Mouse (Mus musculus): ENCODE data around the gene Kcnj10. TPM values are rescaled to one million over a fixed set of nuclear protein-coding genes. Genes with fewer than 3 reads are reported as not detected.

The Kcnj10 gene
- total and polyA plus RNA-seq, 3 experiments, result 0.11 to 1.1 TPM; not detected in 1

GRCm38 (mm10) chr1:172319921-172320411 is 21.0 kb upstream of the Kcnj10 start:
- no peak for TF ChIP-seq POLR2AphosphoS5 (IDR thresholded peaks at IDR 0.05; ENCODE audit: insufficient replicate concordance, low read depth, low read length)
- TF ChIP-seq GATA1 (IDR thresholded peaks at IDR 0.05; ENCODE audit: borderline replicate concordance, low read length), result no peak
- TF ChIP-seq GATA2 (IDR thresholded peaks at IDR 0.05; ENCODE audit: borderline replicate concordance, low read depth, low read length), result no peak
- TF ChIP-seq CTCF (IDR thresholded peaks at IDR 0.05; ENCODE audit: low read depth, low read length), result no peak
- TF ChIP-seq TAL1 (conservative IDR thresholded peaks at IDR 0.05; ENCODE audit: low read depth, low read length), result no peak
- peaks cover 1% of the 10 kb centered on the region; the same call in 1 of the 2 replicates for H3K4me1 ChIP-seq (ENCODE audit: insufficient read depth, low read depth, low read length)
- H3K36me3 ChIP-seq (replicated peaks), result peaks cover 87% of the 10 kb centered on the region
- H3K27me3 ChIP-seq (ENCODE audit: insufficient read depth, low read length), result no peaks in the 10 kb centered on the region
- H3K9me3 ChIP-seq (replicated peaks), result no peaks in the 10 kb centered on the region
- DNase-seq (ENCODE audit: low spot score) (no peak), ATAC-seq (ENCODE audit: extremely low read depth, insufficient number of reproducible peaks, low FRiP score, poor library complexity, severe bottlenecking) (no peak)
- H3K4me3 ChIP-seq (ENCODE audit: low read depth, low read length), result no peak overlapping the region

DNA sequence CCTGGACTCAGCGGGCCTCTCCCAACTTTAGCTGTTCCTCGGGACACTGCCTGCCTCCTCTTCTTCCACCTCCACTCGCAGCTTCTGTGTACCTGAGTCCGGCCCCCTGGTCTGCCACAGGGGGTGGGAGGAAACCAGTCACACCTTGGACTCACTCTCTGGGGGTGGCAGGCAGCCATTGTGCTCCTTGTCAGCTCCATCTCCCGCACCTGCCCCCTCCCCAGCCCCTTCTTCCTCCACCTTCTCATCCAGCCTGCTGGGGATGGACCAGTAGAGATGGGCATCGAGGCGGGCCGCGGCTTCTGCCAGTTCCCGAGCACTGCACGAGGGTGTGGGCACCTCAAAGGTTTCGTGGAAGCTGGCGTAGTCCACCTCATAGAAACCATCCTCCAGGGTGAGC is 18.3 kb upstream of the Kcnj10 start:
- H3K27me3 ChIP-seq (ENCODE audit: insufficient read depth, low read length), result peaks cover 11% of the 10 kb centered on the region
- ATAC-seq (ENCODE audit: extremely low read depth, insufficient number of reproducible peaks, low FRiP score, poor library complexity, severe bottlenecking) (no peak), DNase-seq (ENCODE audit: low spot score) (no peak)
- H3K4me1 ChIP-seq (ENCODE audit: insufficient read depth, low read depth, low read length), result no peaks in the 10 kb centered on the region; the same call in 1 of the 2 replicates
- H3K4me3 ChIP-seq (ENCODE audit: low read depth, low read length), result no peak overlapping the region
- H3K36me3 ChIP-seq (replicated peaks), result peaks cover 70% of the 10 kb centered on the region
- no peak for TF ChIP-seq GATA1 (IDR thresholded peaks at IDR 0.05; ENCODE audit: borderline replicate concordance, low read length)
- no peak for TF ChIP-seq GATA2 (IDR thresholded peaks at IDR 0.05; ENCODE audit: borderline replicate concordance, low read depth, low read length)
- no peak for TF ChIP-seq CTCF (IDR thresholded peaks at IDR 0.05; ENCODE audit: low read depth, low read length)
- TF ChIP-seq TAL1 (conservative IDR thresholded peaks at IDR 0.05; ENCODE audit: low read depth, low read length), result no peak
- no peak for TF ChIP-seq POLR2AphosphoS5 (IDR thresholded peaks at IDR 0.05; ENCODE audit: insufficient replicate concordance, low read depth, low read length)
- H3K9me3 ChIP-seq (replicated peaks), result peaks cover 9% of the 10 kb centered on the region

- Histone ChIP-seq H3K36me3 (replicated peaks) (peaks cover 65% of the 10 kb centered on the region), H3K27me3 (ENCODE audit: insufficient read depth, low read length) (peaks cover 14% of the 10 kb centered on the region), H3K4me1 (ENCODE audit: insufficient read depth, low read depth, low read length) (no peaks in the 10 kb centered on the region; the same call in 1 of the 2 replicates), H3K4me3 (ENCODE audit: low read depth, low read length) (no peak overlapping the region), H3K9me3 (replicated peaks) (peaks cover 9% of the 10 kb centered on the region)
- TF ChIP-seq GATA1 (IDR thresholded peaks at IDR 0.05; ENCODE audit: borderline replicate concordance, low read length) (no peak), TAL1 (conservative IDR thresholded peaks at IDR 0.05; ENCODE audit: low read depth, low read length) (no peak), POLR2AphosphoS5 (IDR thresholded peaks at IDR 0.05; ENCODE audit: insufficient replicate concordance, low read depth, low read length) (no peak), GATA2 (IDR thresholded peaks at IDR 0.05; ENCODE audit: borderline replicate concordance, low read depth, low read length) (no peak), CTCF (IDR thresholded peaks at IDR 0.05; ENCODE audit: low read depth, low read length) (no peak)
- DNase-seq (ENCODE audit: low spot score) (no peak), ATAC-seq (ENCODE audit: extremely low read depth, insufficient number of reproducible peaks, low FRiP score, poor library complexity, severe bottlenecking) (no peak)
Observed at GRCm38 (mm10) chr1:172323298-172323697, 17.7 kb upstream of the Kcnj10 start.

DNA sequence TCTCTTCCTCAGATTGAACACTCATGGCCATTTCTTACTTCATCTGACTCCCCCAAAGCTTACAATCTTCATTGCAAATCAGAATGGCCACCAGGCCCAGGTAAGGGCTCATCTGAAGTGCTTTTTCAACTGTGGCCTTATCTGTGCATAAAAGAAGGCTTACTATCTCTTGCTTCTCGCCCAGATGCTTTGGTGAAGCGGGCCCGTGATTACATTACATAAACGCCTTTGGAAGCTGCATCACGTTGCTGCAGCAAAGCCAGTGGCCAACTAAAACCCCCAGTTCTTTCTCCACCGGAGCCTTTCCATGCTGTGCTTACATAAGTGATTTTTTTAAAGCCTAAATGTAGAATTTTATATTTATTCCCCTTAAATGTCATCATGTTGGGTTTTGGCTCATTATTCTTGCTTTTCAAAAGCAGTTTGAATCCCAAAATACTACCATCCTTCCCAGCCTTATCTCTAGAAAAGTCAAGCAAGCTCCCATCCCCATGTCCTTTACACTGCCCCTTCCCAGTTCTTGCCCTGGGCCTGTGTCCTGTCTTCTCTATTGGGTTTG is 17.1 kb upstream of the Kcnj10 start:
- TF ChIP-seq GATA1 (IDR thresholded peaks at IDR 0.05; ENCODE audit: borderline replicate concordance, low read length), result no peak
- no peak for TF ChIP-seq TAL1 (conservative IDR thresholded peaks at IDR 0.05; ENCODE audit: low read depth, low read length)
- no peak for TF ChIP-seq POLR2AphosphoS5 (IDR thresholded peaks at IDR 0.05; ENCODE audit: insufficient replicate concordance, low read depth, low read length)
- no peak for TF ChIP-seq CTCF (IDR thresholded peaks at IDR 0.05; ENCODE audit: low read depth, low read length)
- TF ChIP-seq GATA2 (IDR thresholded peaks at IDR 0.05; ENCODE audit: borderline replicate concordance, low read depth, low read length), result no peak
- H3K4me3 ChIP-seq (ENCODE audit: low read depth, low read length), result no peak overlapping the region
- H3K4me1 ChIP-seq (ENCODE audit: insufficient read depth, low read depth, low read length), result no peaks in the 10 kb centered on the region; the same call in 1 of the 2 replicates
- DNase-seq (ENCODE audit: low spot score) (no peak), ATAC-seq (ENCODE audit: extremely low read depth, insufficient number of reproducible peaks, low FRiP score, poor library complexity, severe bottlenecking) (no peak)
- peaks cover 59% of the 10 kb centered on the region for H3K36me3 ChIP-seq (replicated peaks)
- H3K27me3 ChIP-seq (ENCODE audit: insufficient read depth, low read length), result peaks cover 20% of the 10 kb centered on the region
- peaks cover 9% of the 10 kb centered on the region for H3K9me3 ChIP-seq (replicated peaks)

- Histone ChIP-seq H3K27me3 (ENCODE audit: insufficient read depth, low read length) (peaks cover 29% of the 10 kb centered on the region), H3K4me1 (ENCODE audit: insufficient read depth, low read depth, low read length) (no peaks in the 10 kb centered on the region; the same call in 1 of the 2 replicates), H3K36me3 (replicated peaks) (peaks cover 50% of the 10 kb centered on the region), H3K4me3 (ENCODE audit: low read depth, low read length) (no peak overlapping the region), H3K9me3 (replicated peaks) (peaks cover 9% of the 10 kb centered on the region)
- ATAC-seq (ENCODE audit: extremely low read depth, insufficient number of reproducible peaks, low FRiP score, poor library complexity, severe bottlenecking), result peak; percentile 91
- TF ChIP-seq CTCF (IDR thresholded peaks at IDR 0.05; ENCODE audit: low read depth, low read length), result peak; percentile 81
- TF ChIP-seq GATA1 (IDR thresholded peaks at IDR 0.05; ENCODE audit: borderline replicate concordance, low read length), result no peak
- DNase-seq (ENCODE audit: low spot score), result peak; percentile 63
Observed at GRCm38 (mm10) chr1:172324725-172325124, 16.3 kb upstream of the Kcnj10 start.

- peaks cover 39% of the 10 kb centered on the region for H3K36me3 ChIP-seq (replicated peaks)
- ATAC-seq (ENCODE audit: extremely low read depth, insufficient number of reproducible peaks, low FRiP score, poor library complexity, severe bottlenecking) (no peak), DNase-seq (ENCODE audit: low spot score) (no peak)
- no peaks in the 10 kb centered on the region; the same call in 1 of the 2 replicates for H3K4me1 ChIP-seq (ENCODE audit: insufficient read depth, low read depth, low read length)
- peaks cover 9% of the 10 kb centered on the region for H3K9me3 ChIP-seq (replicated peaks)
- peak overlapping the region; percentile 23; the same call in 1 of the 2 replicates for H3K4me3 ChIP-seq (ENCODE audit: low read depth, low read length)
- H3K27me3 ChIP-seq (ENCODE audit: insufficient read depth, low read length), result peaks cover 31% of the 10 kb centered on the region
- TF ChIP-seq TAL1 (conservative IDR thresholded peaks at IDR 0.05; ENCODE audit: low read depth, low read length) (no peak), CTCF (IDR thresholded peaks at IDR 0.05; ENCODE audit: low read depth, low read length) (no peak), POLR2AphosphoS5 (IDR thresholded peaks at IDR 0.05; ENCODE audit: insufficient replicate concordance, low read depth, low read length) (no peak), GATA1 (IDR thresholded peaks at IDR 0.05; ENCODE audit: borderline replicate concordance, low read length) (no peak), GATA2 (IDR thresholded peaks at IDR 0.05; ENCODE audit: borderline replicate concordance, low read depth, low read length) (no peak)
Observed at GRCm38 (mm10) chr1:172325680-172326535, 15.1 kb upstream of the Kcnj10 start.
